Mouse (Mus musculus) cerebellum, adult (tissue): ENCODE results near the gene Insm1.

ENCODE experiments used
- ATAC-seq: cut with Nextera tagmentation; 2 replicates; pipeline ENCODE4 v1.9.2; 2017; ENCODE audit warnings: mild to moderate bottlenecking, moderate library complexity, mixed read lengths; ENCODE audit not compliant: insufficient number of reproducible peaks, low FRiP score, low TSS enrichment

The Insm1 gene

DNA sequence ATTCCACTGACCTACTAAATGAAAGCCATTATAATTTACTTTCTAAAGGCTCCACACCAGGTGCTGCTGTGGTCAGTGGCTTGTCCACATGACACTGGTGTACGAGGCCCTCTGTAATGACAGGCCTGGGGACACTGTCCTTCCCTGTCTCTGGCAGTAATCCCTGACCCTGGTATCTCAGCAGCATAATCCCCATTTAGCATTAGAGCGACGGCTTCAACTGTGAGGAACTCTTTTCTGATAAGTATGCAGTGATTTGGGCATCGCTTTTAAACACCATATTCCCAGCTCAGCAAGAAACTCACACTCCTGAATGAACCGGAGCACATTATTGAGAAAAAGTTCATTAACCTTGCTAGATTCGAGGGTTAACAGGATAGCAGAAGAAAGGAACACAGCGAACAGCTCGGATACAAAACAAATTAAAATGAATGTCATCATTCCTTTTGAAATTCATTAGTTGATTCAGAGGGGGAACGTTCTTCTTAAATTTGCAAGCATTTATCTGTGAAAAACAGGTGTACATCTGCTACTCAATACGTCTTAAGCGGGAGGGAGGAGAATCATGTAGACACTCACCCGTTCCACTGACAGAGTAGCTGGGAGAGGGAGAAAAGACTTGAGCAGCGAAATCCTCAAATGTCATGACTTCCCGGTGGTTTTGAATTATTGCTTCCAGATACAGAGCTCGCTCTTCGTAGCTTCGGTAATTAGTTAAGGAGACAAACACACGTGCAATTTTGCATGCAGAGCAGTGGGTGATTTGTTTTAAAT is 38.3 kb downstream of the Insm1 start:
- ATAC-seq, result no peak

DNA sequence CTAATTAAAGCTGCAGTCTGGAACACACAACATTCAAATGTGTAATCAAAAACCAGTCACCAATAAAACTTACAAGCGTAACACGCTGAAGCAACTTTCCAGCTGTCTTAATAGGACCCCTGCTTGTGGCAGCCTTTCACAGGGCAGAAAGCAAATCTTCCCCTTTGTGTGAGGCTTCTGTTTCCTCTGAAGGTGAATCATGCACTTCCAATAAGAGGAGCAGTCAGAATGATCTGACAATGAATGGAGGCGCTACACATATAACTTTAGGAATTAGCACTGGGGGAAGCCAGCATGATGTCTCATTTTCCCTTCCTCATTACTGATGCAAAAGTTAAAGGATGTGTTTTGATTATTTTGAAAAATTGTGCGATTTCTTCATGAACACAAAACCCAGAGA is 39.4 kb downstream of the Insm1 start:
- ATAC-seq, result no peak

DNA sequence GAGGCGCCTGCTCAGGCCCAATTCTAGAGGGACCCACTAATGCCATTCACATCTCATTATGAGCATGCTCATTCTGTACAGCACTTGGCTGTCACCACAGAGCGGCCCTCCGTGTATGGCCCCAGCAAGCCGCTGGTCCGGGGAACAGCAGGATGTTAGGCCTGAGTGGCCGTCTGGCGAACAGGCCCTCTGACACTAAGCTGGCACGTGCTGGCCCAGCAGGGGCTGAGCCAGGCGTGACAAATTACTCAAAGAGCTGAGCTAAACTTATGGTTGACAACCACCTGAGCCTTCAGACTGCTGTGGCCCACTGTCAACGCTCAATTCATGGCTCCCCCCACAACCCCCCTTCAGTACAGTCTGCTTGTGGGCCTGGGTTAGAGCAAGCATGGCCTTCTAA is 40.5 kb downstream of the Insm1 start:
- ATAC-seq, result no peak

DNA sequence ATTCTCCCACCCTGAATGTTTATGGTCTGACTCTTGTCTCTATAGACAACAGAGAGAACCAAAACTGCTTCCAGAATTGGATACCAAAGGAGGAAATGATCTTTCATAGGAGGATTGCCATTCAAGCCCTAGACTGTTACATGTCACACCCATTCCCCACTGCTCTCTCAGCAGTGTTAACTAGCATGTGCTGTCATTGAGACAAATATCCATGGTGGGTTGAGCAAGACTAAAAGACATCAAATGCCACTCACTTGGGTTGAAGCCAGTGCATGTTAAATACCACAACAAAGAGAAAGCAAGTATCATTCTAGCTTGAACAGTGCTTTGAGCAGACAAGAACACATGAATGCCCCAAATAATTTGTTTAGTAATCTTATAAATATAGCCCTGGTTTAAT is 41.2 kb downstream of the Insm1 start:
- ATAC-seq, result no peak

DNA sequence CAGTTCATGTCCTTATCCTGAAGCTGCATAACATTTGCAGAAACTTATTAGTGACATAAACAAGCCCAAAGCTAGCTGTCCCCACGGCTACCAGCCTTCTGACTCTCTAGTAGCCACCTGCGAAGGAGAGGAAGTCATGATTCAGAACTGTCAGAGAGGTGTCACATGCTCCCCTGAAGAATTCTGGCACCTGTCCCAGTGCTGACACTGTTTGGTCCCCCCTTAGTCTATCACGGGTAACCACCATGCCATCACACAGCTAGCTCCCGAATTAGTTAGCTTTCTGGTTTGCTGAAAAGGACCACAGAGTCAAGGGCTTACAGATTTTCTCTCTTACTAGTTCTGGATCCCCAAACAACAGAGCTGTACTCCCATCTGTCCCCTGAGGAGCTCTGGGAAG is 43.3 kb downstream of the Insm1 start:
- no peak for ATAC-seq

DNA sequence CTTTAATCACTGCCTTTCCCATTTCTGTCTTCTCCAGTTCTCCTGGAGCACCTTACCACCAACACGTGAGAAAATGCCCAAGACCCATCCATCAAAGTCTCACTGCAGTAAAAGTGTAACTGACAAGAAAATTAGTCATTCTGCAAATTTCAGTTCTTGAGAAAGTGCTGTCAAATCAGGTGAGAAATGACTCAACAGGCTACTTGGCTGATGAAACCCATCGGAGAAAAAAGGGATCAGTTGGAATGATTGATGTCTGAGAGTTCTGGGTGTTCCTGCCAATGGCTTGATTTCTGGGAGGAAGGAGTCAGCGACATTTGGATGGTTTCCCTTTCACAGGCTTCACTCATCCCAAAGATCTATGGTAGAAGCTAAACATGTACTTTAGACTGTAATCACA is 44.8 kb downstream of the Insm1 start:
- no peak for ATAC-seq
